Mouse (Mus musculus) monocyte, adult 5-6 weeks (primary cell): Measurements from ENCODE around the gene Dnajc5g. TPM values are rescaled to one million over a fixed set of nuclear protein-coding genes. Genes with fewer than 3 reads are reported as not detected.
A peak's percentile ranks its signal among the peaks of the same experiment; 100 is the strongest.

Source experiments
- ATAC-seq: fragments of 153-309, 156-312 bp; replicated peaks from 2 replicates; pipeline ENCODE4 v1.8.0; 2017; ENCODE audit warnings: mild to moderate bottlenecking; ENCODE audit not compliant: low TSS enrichment, insufficient number of reproducible peaks, severe bottlenecking, poor library complexity, low FRiP score
- total RNA-seq: library from RNA; stranded (forward); fragments of 200-1000, 200-491, 200-594 nt; gene quantifications from 3 replicates; pipeline ENCODE4 v1.2.3, GENCODE M21; 2017

The Dnajc5g gene
- total RNA-seq, result not detected in 3 replicates

DNA sequence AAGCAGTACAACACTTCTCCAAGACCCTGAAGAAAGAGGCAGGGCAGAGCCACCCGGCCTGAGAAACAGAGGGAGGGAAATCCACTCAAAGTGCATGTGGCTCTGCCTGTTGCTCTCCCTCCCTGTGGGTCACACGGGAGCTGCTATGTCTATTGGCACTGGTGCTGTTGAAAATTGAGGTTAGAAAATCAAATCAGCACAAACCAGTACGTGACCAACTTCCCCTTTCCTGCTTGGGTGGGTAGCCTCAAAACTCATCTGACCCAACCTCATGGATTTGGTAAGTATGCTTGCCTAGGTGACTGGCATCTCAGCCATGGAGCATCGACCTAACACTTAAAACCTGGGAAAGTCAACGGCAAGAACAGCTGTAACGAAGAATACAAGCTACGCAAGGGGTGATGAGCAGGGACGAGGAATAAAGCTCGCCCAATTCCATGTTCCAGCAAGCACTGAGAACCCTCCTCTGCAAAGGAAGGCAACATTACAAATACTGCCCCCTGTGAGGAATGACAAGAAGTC, at the start of gene Dnajc5g:
Gene Dnajc5g (plus strand): TSS at position 472 of the 522 bp plus-strand sequence.
- no peak for ATAC-seq

DNA sequence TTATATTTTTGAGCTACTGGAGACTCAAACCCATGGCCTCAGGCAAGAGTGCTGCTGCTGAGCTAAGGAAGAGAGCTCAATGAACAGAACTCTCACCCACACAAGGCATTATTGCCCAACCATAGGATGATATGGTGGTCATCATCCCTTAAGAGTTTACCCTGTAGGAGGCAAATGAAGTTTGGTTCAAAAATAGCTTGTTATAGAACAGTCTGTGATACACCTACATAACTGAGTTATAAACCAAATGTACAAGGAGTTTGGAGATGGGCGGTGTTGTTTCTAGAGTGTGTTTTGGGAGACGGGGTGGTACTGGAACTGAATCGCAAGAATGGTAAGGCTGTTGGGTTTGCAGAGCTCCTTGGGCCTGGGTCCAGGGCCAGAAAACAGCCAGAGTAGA, 36.3 kb upstream of the Dnajc5g start:
- ATAC-seq, result no peak

DNA sequence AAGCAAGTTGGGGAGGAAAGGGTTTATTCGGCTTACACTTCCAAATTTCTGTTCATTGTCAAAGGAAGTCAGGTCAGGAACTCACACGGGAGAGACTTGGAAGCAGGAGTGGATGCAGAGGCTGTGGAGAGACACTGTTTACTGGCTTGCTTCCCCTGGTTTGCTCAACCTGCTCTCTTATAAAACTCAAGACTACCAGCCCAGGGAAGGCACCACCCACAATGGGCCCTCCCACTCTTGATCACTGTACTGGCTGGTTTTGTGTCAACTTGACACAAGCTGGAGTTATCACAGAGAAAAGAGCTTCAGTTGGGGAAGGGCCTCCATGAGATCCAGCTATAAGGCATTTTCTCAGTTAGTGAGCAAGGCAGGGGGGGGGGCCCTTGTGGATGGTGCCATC, 35.0 kb upstream of the Dnajc5g start:
- ATAC-seq, result no peak

DNA sequence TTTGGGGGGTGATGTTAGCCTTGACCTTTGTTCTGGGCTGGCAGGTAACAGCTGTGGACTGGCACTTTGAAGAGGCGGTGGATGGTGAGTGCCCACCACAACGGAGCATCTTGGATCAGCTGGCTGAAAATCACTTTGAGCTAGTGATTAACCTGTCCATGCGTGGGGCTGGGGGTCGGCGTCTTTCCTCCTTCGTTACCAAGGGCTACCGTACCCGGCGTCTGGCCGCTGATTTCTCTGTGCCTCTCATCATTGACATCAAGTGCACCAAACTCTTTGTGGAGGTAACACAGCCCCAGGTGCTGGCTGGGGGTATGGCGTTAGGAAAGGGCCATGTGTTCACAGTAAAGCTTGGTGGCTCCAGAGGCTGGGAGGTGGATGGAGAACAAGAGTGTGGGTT, 34.3 kb upstream of the Dnajc5g start:
- ATAC-seq, result no peak

DNA sequence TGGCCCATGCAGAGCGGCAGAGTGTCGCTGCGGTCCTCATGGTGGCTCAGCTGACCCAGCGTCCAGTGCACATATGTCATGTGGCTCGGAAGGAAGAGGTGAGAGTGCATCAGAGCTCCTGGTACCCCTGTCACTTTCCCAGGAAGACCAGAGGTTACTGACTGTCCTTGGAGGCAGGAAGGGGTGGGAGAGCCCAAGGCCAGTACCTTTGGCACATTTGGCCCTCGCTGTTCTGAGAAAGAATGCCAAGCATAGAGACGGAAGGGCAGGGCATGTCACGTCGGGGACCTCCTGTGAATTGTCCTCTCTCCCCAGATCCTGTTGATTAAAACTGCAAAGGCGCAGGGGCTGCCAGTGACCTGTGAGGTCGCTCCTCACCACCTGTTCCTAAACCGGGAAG, 32.9 kb upstream of the Dnajc5g start:
- ATAC-seq, result no peak

DNA sequence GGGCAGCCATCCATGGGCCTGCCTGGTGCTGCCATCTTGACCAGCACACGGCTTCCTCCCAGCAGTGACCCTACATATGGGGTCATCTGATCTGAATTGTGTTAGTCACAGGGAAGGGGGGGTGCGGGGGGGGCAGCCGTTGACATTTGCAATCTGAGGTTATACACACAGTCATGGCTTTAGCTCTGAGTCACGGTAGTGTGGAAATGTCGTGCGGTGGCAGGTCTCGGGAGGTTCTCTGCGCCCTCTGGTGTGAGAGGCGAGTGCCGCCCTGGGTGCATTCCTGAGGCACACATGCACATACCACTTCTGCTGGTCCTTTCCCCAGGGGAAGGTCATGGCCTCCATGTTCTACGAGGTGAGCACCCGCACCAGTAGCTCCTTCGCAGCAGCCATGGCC, 29.7 kb upstream of the Dnajc5g start:
- ATAC-seq, result no peak

DNA sequence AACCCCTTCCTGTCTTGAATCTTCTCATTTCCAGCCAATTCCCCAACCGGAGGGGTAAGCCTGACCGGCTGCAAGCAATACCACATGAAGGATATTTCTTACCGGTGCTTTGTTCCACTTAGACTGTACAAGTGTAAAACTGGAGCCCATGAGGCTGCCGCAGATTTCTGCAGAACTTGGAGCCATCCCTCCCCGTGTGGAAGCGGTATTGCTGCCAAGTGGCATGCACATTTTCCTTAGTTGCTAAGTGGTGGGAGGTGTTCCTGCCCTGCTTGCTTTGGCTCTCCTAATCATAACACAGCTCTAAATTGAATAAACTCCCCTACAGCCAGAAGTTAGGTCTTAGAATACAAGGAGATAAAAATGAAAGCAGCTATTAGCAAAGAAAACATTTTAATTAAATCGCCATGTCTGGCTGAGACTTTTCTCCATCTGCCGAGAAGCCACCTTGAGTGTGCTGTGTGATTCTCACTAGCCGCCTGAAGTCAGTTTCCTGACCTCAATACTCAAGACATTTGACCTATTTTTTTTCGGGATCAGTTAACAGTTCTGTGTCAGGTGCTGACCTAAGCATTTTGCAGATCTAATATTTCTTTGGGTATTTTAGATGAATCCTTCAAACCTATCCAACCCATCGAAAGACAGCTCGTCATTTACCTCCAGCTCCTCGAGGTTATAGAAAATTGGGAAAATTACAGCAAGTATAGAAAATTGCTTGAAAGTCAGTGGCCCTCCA, 25.9 kb upstream of the Dnajc5g start:
- no peak for ATAC-seq

DNA sequence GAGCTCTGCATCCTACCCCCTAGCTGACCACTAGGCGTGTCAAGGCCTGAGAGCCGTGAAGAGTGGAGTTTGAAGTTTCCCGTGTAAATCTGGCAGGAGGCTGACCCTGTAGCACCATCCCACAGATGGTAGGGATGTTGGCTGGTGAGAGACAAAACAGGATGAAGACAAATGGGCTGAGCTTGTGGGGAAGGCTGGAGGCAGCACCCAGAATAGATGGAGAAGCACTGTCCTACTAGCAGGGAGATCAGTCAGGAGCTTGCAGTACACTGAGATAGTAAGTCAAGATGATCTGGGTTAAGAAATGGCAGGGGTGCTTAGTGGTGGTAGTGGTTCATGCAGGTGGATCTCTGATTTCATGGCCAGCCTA, 25.3 kb upstream of the Dnajc5g start:
- ATAC-seq, result no peak

DNA sequence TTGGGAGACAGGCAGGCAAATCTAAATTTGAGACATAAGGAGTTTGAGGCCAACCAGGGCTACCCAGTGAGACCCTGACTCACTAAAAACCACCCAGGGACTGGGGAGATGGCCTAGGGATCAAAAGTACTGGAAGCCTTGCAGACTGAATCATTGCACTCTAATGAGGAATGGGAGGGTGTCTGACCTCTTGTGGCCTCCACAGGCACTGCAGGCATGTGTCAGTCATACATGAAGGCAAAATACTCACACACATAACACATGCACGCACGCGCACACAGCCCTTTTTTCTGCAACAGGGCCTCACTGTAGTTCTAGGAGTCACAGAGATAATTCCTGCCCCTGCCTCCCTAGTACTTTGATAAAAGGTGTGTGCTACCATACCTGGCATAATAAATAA, 24.7 kb upstream of the Dnajc5g start:
- 0 out of 2 replicates have a peak, but pooled peaks have one; percentile 45 for ATAC-seq

DNA sequence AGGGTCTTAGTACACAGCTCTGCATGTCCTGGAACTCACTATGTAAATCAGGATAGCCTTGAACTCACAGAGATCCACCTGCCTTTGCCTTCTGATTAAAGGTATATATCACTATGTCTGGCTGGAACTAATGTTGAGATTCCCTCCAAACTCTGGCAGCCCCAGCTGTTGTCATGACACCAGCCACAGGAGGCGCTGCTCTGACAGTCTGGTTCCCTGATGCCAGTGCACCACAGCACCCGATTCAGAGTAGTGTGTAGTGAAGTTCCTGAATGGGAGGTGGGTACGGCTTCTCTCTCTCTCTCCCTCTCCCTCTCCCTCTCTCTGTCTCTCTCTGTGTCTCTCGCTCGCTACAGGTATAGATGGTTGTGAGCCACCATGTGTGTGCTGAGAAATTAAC, 23.7 kb upstream of the Dnajc5g start:
- peak; percentile 57; the same call in 1 of the 2 replicates for ATAC-seq

DNA sequence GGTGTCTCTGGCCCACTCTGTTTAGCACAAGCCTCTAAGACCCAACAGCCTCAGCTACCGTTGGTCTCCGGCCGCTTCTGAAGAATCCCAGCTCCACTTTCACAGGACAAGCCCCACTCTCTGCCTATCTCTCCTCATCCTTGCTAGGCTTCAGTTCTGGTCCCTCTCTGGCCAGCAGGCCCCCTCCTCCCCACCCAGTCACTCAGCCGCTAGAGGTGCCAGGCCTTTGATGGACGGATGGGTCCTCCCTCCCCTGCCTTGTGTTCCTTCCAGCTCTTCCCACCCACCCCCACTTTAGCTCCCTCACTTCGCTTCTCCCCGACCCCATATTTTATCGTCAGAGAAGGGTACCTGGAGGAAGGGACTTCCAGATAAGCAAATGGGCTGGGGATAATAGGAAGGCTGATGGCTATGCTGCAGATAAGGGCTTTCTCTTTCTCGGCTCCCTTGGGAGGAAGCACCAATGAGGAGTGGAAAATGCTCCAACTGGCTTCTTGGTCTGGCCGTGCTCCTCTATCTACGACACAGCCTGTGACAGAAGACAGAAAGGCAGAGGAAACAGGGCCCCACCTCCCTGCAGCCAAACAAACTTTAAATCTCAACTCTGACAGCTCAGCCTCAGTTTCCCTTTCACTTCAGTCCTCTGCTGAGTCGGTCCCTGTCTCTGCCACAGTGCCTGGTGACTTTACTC, 23.0 kb upstream of the Dnajc5g start:
- ATAC-seq, result no peak

DNA sequence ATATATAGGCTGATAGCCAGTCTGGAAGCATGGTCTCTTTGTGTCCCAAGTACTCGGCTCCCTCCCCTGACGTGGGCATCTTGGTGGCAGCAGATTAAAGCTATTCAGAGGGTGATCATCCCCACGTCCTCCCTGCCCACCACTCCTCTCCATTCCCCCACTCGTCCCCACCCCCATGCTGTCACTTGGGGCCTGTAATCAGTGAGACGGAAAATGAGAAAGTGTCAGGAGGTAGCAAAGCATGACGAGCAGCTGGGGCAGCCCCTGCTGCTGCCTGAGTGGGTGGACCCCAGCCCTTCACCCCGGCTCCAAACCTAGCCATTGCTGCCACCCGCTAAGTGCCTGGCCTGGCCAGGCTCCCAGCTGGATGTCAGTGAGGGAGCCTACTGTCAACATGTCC, 22.1 kb upstream of the Dnajc5g start:
- ATAC-seq, result no peak

DNA sequence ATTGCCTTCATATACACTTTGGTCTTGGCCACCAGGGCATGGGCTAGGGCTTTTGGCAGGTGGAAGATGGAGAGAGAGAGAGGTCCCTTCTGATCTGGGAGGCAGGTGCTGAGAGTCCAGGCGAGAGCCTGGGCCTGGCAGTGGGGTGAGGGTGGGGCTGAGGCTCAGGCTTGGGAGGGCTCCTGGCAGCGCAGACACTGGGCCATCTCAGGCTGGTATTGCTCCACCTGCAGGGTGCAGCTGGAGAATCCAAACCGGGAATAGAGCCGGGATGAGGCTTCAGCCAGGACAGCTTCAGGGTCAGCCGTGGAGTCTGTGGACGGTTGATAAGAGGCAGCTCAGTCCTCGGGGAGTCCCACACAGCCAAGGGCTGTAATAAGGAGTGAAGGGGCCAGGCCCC, 19.5 kb upstream of the Dnajc5g start:
- ATAC-seq, result no peak

DNA sequence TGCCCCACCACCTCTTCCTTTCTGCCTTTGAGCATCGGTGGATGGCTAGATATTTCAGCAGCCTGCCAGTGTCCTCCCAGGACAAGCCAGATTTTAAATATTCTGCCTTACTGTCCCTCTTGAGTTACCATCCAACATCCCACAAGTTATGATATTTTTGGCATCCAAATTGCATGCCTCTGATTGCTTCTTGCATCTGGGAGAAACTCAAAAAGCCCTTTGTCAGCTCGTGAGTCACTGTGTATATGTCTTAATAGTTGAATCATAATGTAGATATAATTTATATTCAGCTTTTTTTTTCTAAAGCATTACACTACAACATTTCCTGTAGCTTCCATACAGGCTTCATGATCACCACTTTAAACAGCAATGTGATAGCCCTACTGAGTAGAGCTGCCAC, 19.0 kb upstream of the Dnajc5g start:
- no peak for ATAC-seq

DNA sequence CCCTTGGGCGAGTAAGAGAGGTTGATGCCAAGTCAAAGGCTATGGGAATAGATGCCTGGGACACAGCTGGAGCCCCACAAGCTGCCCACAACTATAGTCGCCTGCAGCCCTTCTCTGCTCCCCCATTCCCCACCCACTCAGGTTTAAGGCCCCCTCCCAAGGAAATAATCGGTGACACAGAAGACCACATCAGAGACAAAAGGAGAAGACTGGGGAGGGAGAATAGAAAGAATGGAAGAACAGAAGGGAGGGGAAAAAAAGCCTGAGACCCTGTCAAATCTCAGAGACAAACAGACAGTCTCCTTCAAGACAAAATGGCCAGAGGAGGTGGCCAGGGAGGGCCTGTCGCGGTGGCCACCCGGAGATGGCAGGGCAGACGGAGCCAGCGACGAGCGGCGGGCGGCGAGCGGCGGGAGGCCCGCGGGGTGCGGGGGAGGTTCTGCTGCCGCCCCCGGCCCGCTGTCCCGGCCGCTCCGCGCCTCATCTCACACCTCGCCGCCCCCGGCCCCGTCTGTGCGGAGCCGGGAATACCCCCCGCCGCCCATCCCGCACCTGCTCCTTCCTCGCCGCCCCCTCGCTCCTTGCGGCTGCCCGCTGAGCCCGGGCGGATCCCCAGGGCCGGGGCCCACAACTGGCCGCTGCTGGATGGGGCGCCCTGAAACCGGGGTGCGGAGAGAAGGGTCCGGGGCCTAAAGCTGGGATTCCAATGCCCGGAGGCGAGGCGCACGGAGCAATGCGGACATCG, 13.7 kb upstream of the Dnajc5g start:
- no peak for ATAC-seq

DNA sequence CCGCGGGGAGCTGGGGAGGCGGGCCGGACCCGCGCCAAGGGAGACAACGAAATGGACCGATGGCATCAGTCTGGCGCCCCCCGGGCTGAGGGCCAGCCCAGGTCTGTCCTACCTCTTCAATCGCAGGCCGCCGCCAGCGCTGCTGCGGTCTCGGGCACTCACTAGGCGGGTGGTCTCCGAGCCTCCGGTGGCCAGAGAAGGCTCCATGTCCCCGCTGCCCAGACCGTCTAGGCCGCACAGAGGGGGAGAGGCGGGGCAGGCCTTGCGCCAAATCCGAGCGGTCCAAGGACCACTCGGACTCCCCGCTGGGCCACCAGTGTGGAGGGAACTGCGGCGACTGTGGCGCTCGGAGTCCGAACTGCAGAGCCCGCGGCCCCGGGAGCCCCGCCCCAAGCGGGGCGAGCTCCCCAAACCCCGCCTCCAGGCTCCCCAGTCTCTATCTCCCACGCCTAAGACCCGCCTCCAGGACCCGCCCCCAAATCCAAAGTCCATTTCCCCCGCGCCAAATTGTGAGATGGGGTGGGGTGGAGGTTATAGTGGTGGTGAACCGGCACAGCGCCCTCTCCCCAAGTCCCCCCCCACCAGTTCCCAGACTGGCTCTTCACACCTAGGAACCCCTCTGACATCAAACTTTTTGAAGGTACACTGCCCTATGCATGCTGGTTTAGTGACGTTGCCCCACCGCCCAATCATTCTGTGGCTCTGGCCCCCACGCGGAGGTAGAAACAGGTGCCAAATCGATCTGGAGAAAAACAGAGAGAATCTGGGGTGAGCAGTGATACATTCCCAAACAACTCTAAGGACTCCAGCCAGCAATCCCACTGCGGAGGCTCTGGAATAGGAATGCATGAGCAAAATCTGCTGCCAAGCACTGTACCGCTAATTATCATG, 12.7 kb upstream of the Dnajc5g start:
- no peak for ATAC-seq

DNA sequence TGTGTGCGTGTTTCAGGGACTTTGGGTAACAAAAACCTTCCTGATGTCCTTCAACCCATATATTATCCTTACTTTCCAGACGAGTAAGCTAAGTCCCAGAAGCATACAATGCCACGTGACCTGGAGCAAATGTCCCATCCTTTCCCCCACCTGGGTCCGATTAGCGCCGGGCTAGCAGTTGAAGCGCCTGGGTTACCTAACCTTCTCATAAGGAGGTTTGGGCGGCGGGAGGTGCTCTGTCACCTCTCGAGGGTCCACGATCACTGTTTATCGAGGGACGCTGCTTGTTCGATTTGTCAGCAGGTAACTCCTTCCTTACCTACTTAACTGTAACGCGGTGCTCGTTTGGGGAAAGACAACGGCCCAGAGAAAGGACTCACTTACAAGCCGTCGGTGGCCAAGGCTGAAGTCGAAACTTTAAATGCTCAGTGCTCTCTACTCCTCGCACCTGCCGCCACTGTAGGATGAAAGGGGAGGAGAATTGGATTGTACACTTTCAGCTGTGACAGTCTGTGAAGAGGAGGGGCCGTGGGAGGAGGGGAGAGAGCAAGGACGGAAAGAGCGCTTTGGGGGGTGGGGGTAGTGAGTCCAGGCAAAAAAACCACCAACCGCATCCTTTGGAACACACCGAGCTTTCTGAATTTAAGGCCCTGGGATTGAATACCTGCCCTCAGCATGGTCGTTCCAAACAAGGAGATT, 11.8 kb upstream of the Dnajc5g start:
- ATAC-seq, result no peak
